Mouse (Mus musculus) forebrain, embryonic 16.5 days (tissue): ENCODE measurements around the gene Degs1. TPM values are rescaled to one million over a fixed set of nuclear protein-coding genes. Genes with fewer than 3 reads are reported as not detected.

ENCODE experiments used
- ATAC-seq: fragments of 200-750 bp; cut with Nextera tagmentation; 2 replicates; pipeline ENCODE4 v1.8.0; 2017; ENCODE audit warnings: mild to moderate bottlenecking, moderate library complexity
- H3K27ac ChIP-seq: fragments of 300-500 bp; sonication (generic); 2 replicates; pipeline ENCODE4 v1.5.1; 2014; ENCODE audit warnings: low read length, control low read depth
- H3K27me3 ChIP-seq: fragments of 300-500 bp; sonication (generic); replicated peaks from 2 replicates; pipeline ENCODE4 v1.6.1; 2014; ENCODE audit warnings: low read length; ENCODE audit not compliant: control insufficient read depth, insufficient read depth
- H3K36me3 ChIP-seq: fragments of 300-500 bp; sonication (generic); 2 replicates; pipeline ENCODE4 v1.6.1; 2014; ENCODE audit not compliant: control insufficient read depth, insufficient read depth
- H3K4me1 ChIP-seq: fragments of 300-500 bp; sonication (generic); replicated peaks from 2 replicates; pipeline ENCODE4 v1.6.1; 2014; ENCODE audit warnings: low read length; ENCODE audit not compliant: control insufficient read depth, insufficient read depth
- H3K4me2 ChIP-seq: fragments of 300-500 bp; sonication (generic); 2 replicates; pipeline ENCODE4 v1.6.1; 2014; ENCODE audit warnings: mild to moderate bottlenecking, low read length, control low read depth
- H3K4me3 ChIP-seq: fragments of 300-500 bp; sonication (generic); replicated peaks from 2 replicates; pipeline ENCODE4 v1.5.1; 2014; ENCODE audit warnings: mild to moderate bottlenecking, low read length, control low read depth
- H3K9ac ChIP-seq: fragments of 300-500 bp; sonication (generic); replicated peaks from 2 replicates; pipeline ENCODE4 v1.6.1; 2014; ENCODE audit warnings: low read depth, low read length, control low read depth
- H3K9me3 ChIP-seq: fragments of 300-500 bp; sonication (generic); 2 replicates; pipeline ENCODE4 v1.6.1; 2016; ENCODE audit warnings: low read length; ENCODE audit not compliant: control insufficient read depth
- WGBS: fragments of 180-500 bp; shearing (Covaris S2); extraction: QIAGEN DNeasy Blood & Tissue Kit; methylation state at CpG from one replicate; pipeline ENCODE4 v1.1.7; 2014; 5-methylcytosine and 5-hydroxymethylcytosine counted together
- polyA plus RNA-seq: library from polyadenylated mRNA; unstranded; fragments of >200 nt; fragmentation: Nextera tagmentation; extraction: Ambion mirVana; gene quantifications from 2 replicates; pipeline ENCODE4 v1.2.1, GENCODE M21; 2015

The Degs1 gene
- 62.7 and 72.0 TPM in 2 replicates for polyA plus RNA-seq

- Histone ChIP-seq H3K4me3 (peak within 1 kb of the TSS; percentile 93), H3K4me2 (peak within 1 kb of the TSS; percentile 81), H3K36me3 (peaks cover 8% of the 10 kb centered on the region; the same call in 1 of the 2 replicates), H3K27me3 (no peaks in the 10 kb centered on the region; the same call in 1 of the 2 replicates), H3K9ac (peak within 1 kb of the TSS; percentile 87), H3K4me1 (peaks cover 24% of the 10 kb centered on the region), H3K27ac (peak within 1 kb of the TSS; percentile 75), H3K9me3 (no peaks in the 10 kb centered on the region)
- peak; percentile 92 for ATAC-seq
- WGBS, result under 1% methylated on average over 87 of the region's 94 CpGs
Measured at GRCm38 (mm10) chr1:182282091-182283075, at the start of gene Degs1. Degs1 (minus strand) TSS chr1:182282804.

- H3K4me3 ChIP-seq, result no peak overlapping the region
- peaks cover 32% of the 10 kb centered on the region for H3K36me3 ChIP-seq
- H3K4me2 ChIP-seq, result no peak overlapping the region
- H3K27ac ChIP-seq, result no peak overlapping the region
- 97% methylated on average over 1 of the region's 1 CpGs for WGBS
- no peak for ATAC-seq
- no peaks in the 10 kb centered on the region for H3K9me3 ChIP-seq
- H3K9ac ChIP-seq, result no peak overlapping the region
- no peaks in the 10 kb centered on the region for H3K4me1 ChIP-seq
- H3K27me3 ChIP-seq, result no peaks in the 10 kb centered on the region
Measured at GRCm38 (mm10) chr1:182325919-182326318, 43.3 kb upstream of the Degs1 start.

GRCm38 (mm10) chr1:182324552-182324951 lies 41.9 kb upstream of the Degs1 start:
- H3K27me3 ChIP-seq, result no peaks in the 10 kb centered on the region
- H3K4me2 ChIP-seq, result no peak overlapping the region
- H3K36me3 ChIP-seq, result peaks cover 33% of the 10 kb centered on the region
- no peak overlapping the region for H3K27ac ChIP-seq
- H3K9me3 ChIP-seq, result no peaks in the 10 kb centered on the region
- no peak for ATAC-seq
- WGBS, result 97% methylated on average over 7 of the region's 7 CpGs
- H3K4me1 ChIP-seq, result no peaks in the 10 kb centered on the region
- no peak overlapping the region for H3K9ac ChIP-seq
- H3K4me3 ChIP-seq, result no peak overlapping the region

- WGBS, result 96% methylated on average over 3 of the region's 3 CpGs
- no peaks in the 10 kb centered on the region for H3K4me1 ChIP-seq
- no peak overlapping the region for H3K4me2 ChIP-seq
- peaks cover 40% of the 10 kb centered on the region for H3K36me3 ChIP-seq
- H3K9ac ChIP-seq, result no peak overlapping the region
- no peaks in the 10 kb centered on the region for H3K27me3 ChIP-seq
- no peak overlapping the region for H3K27ac ChIP-seq
- no peaks in the 10 kb centered on the region for H3K9me3 ChIP-seq
- no peak overlapping the region for H3K4me3 ChIP-seq
- ATAC-seq, result no peak
Measured at GRCm38 (mm10) chr1:182323139-182323538, 40.5 kb upstream of the Degs1 start.

GRCm38 (mm10) chr1:182314201-182314600 lies 31.6 kb upstream of the Degs1 start:
- no peak overlapping the region for H3K4me2 ChIP-seq
- peaks cover 35% of the 10 kb centered on the region for H3K36me3 ChIP-seq
- H3K4me1 ChIP-seq, result no peaks in the 10 kb centered on the region
- no peak overlapping the region for H3K4me3 ChIP-seq
- H3K27ac ChIP-seq, result no peak overlapping the region
- H3K9ac ChIP-seq, result no peak overlapping the region
- no peak for ATAC-seq
- no peaks in the 10 kb centered on the region for H3K27me3 ChIP-seq
- WGBS, result 96% methylated on average over 5 of the region's 5 CpGs
- no peaks in the 10 kb centered on the region; the same call in 1 of the 2 replicates for H3K9me3 ChIP-seq

GRCm38 (mm10) chr1:182313181-182313580 lies 30.6 kb upstream of the Degs1 start:
- ATAC-seq, result no peak
- no peak overlapping the region for H3K27ac ChIP-seq
- H3K4me3 ChIP-seq, result no peak overlapping the region
- peaks cover 31% of the 10 kb centered on the region for H3K36me3 ChIP-seq
- H3K4me2 ChIP-seq, result no peak overlapping the region
- H3K9ac ChIP-seq, result no peak overlapping the region
- H3K27me3 ChIP-seq, result no peaks in the 10 kb centered on the region
- no peaks in the 10 kb centered on the region for H3K4me1 ChIP-seq
- no peaks in the 10 kb centered on the region; the same call in 1 of the 2 replicates for H3K9me3 ChIP-seq
- WGBS, result 93% methylated on average over 8 of the region's 8 CpGs

GRCm38 (mm10) chr1:182311376-182311775 lies 28.8 kb upstream of the Degs1 start:
- Histone ChIP-seq H3K27me3 (no peaks in the 10 kb centered on the region), H3K9me3 (no peaks in the 10 kb centered on the region; the same call in 1 of the 2 replicates), H3K36me3 (peaks cover 21% of the 10 kb centered on the region), H3K4me1 (no peaks in the 10 kb centered on the region), H3K4me3 (no peak overlapping the region), H3K4me2 (no peak overlapping the region), H3K27ac (no peak overlapping the region), H3K9ac (no peak overlapping the region)
- 97% methylated on average over 5 of the region's 5 CpGs for WGBS
- no peak for ATAC-seq

GRCm38 (mm10) chr1:182310316-182310715 lies 27.7 kb upstream of the Degs1 start:
- H3K27me3 ChIP-seq, result no peaks in the 10 kb centered on the region
- WGBS, result 85% methylated on average over 2 of the region's 2 CpGs
- no peak overlapping the region for H3K27ac ChIP-seq
- H3K4me3 ChIP-seq, result no peak overlapping the region
- ATAC-seq, result no peak
- H3K9me3 ChIP-seq, result no peaks in the 10 kb centered on the region; the same call in 1 of the 2 replicates
- H3K9ac ChIP-seq, result no peak overlapping the region
- no peaks in the 10 kb centered on the region for H3K4me1 ChIP-seq
- H3K4me2 ChIP-seq, result no peak overlapping the region
- H3K36me3 ChIP-seq, result peaks cover 17% of the 10 kb centered on the region

- WGBS, result 75% methylated on average over 5 of the region's 5 CpGs
- no peak for ATAC-seq
- no peaks in the 10 kb centered on the region; the same call in 1 of the 2 replicates for H3K9me3 ChIP-seq
- H3K27ac ChIP-seq, result no peak overlapping the region
- H3K9ac ChIP-seq, result no peak overlapping the region
- H3K4me1 ChIP-seq, result no peaks in the 10 kb centered on the region
- H3K36me3 ChIP-seq, result peaks cover 15% of the 10 kb centered on the region
- no peak overlapping the region for H3K4me2 ChIP-seq
- H3K27me3 ChIP-seq, result no peaks in the 10 kb centered on the region
- no peak overlapping the region for H3K4me3 ChIP-seq
Measured at GRCm38 (mm10) chr1:182309403-182309802, 26.8 kb upstream of the Degs1 start.
